Mouse (Mus musculus) erythroblast, embryonic 14.5 days (primary cell): ENCODE results near the gene Zfp609.

Experiments
- GATA1 ChIP-seq: IDR thresholded peaks from 2 replicates; pipeline ENCODE4 v1.6.1; 2012; ENCODE audit warnings: low read length, inconsistent platforms, mixed read lengths
- TAL1 ChIP-seq: IDR thresholded peaks from 3 replicates; pipeline ENCODE4 v1.6.1; 2012; ENCODE audit warnings: low read length, inconsistent platforms, mixed read lengths

GRCm38 (mm10) chr9:65759256-65759655 is 68.1 kb downstream of the Zfp609 start:
- TF ChIP-seq TAL1 (no peak), GATA1 (no peak)
